Mouse (Mus musculus) brain, embryonic 14.5 days (tissue): Measurements from ENCODE around the gene Col5a1.

Experiments used
- CTCF ChIP-seq: fragments of 200-500 bp; IDR thresholded peaks from 2 replicates; pipeline ENCODE4 v1.5.1; 2012; ENCODE audit warnings: inconsistent platforms, mild to moderate bottlenecking, moderate library complexity, borderline replicate concordance; ENCODE audit not compliant: insufficient read depth, insufficient read length; ENCODE audit errors: extremely low read depth
- POLR2A ChIP-seq: fragments of 200-500 bp; IDR thresholded peaks from 2 replicates; pipeline ENCODE4 v1.6.1; 2012; ENCODE audit warnings: mild to moderate bottlenecking, inconsistent platforms, borderline replicate concordance; ENCODE audit not compliant: poor library complexity, insufficient read depth, insufficient read length, severe bottlenecking; ENCODE audit errors: extremely low read depth

- no peak for TF ChIP-seq CTCF
- TF ChIP-seq POLR2A: no peak
Observed at GRCm38 (mm10) chr2:27939433-27939832, 53.2 kb downstream of the Col5a1 start.
